Mouse (Mus musculus) liver, embryonic 14.5 days (tissue): Measurements from ENCODE around the gene Dhx40. TPM values are rescaled to one million over a fixed set of nuclear protein-coding genes. Genes with fewer than 3 reads are reported as not detected.

ENCODE experiments used
- ATAC-seq: fragments of 200-750 bp; cut with Nextera tagmentation; 2 replicates; pipeline ENCODE4 v1.8.0; 2017; ENCODE audit warnings: moderate number of reproducible peaks, mild to moderate bottlenecking, moderate library complexity; ENCODE audit not compliant: insufficient read depth
- DNase-seq, 3 experiments: peaks; one replicate each; pipeline ENCODE4 v3.0.0-alpha.2; 2012 to 2013; ENCODE audit warnings: low read depth in 3 of 3, low spot score in 3 of 3
- H3K27ac ChIP-seq: fragments of 300-500 bp; sonication (generic); 2 replicates; pipeline ENCODE4 v1.5.1; 2014; ENCODE audit warnings: moderate library complexity, mild to moderate bottlenecking, control low read depth, inconsistent platforms
- H3K27me3 ChIP-seq: fragments of 300-500 bp; sonication (generic); 2 replicates; pipeline ENCODE4 v1.6.1; 2014; ENCODE audit warnings: mild to moderate bottlenecking, low read length, moderate library complexity; ENCODE audit not compliant: control insufficient read depth, insufficient read depth
- H3K36me3 ChIP-seq: fragments of 300-500 bp; sonication (generic); replicated peaks from 2 replicates; pipeline ENCODE4 v1.6.1; 2014; ENCODE audit warnings: low read depth; ENCODE audit not compliant: control insufficient read depth, insufficient read depth
- H3K4me1 ChIP-seq, 2 experiments: fragments of 200-500 bp in 1 of 2; fragments of 300-500 bp in 1 of 2; sonication (generic) in 1 of 2; replicated peaks; 2 replicates each; pipeline ENCODE4 v1.6.1; 2012 to 2014; ENCODE audit warnings: antibody characterized with exemption in 1 of 2, inconsistent platforms in 1 of 2, low read length in 1 of 2; ENCODE audit not compliant: control insufficient read depth in 2 of 2, insufficient read depth in 2 of 2
- H3K4me2 ChIP-seq: fragments of 300-500 bp; sonication (generic); 2 replicates; pipeline ENCODE4 v1.6.1; 2014; ENCODE audit warnings: low read depth, mild to moderate bottlenecking, control low read depth, moderate library complexity
- H3K4me3 ChIP-seq, 2 experiments: fragments of 200-500 bp in 1 of 2; fragments of 300-500 bp in 1 of 2; sonication (generic) in 1 of 2; 2 replicates each; pipeline ENCODE4 v1.5.1; 2012 to 2014; ENCODE audit warnings: low read depth in 2 of 2, low read length in 2 of 2, mild to moderate bottlenecking in 2 of 2, control low read depth in 1 of 2, inconsistent platforms in 1 of 2, moderate library complexity in 1 of 2; ENCODE audit not compliant: insufficient read depth in 1 of 2
- H3K9ac ChIP-seq: fragments of 300-500 bp; sonication (generic); replicated peaks from 2 replicates; pipeline ENCODE4 v1.6.1; 2014; ENCODE audit warnings: mild to moderate bottlenecking, control low read depth, moderate library complexity
- H3K9me3 ChIP-seq: fragments of 300-500 bp; sonication (generic); 2 replicates; pipeline ENCODE4 v1.6.1; 2016; ENCODE audit warnings: low read length, mixed read lengths; ENCODE audit not compliant: control insufficient read depth
- CTCF ChIP-seq: IDR thresholded peaks from 2 replicates; pipeline ENCODE4 v1.5.1; 2016; ENCODE audit warnings: antibody characterized with exemption, low read depth, control low read depth
- EP300 ChIP-seq: IDR thresholded peaks from 2 replicates; pipeline ENCODE4 v1.6.1; 2016; ENCODE audit warnings: antibody characterized with exemption, low read depth
- WGBS: fragments of 180-500 bp; shearing (Covaris S2); extraction: QIAGEN DNeasy Blood & Tissue Kit; methylation state at CpG from one replicate; pipeline ENCODE4 v1.1.7; 2014; ENCODE audit not compliant: insufficient replicate concordance; 5-methylcytosine and 5-hydroxymethylcytosine counted together
- polyA plus RNA-seq, 2 experiments: library from polyadenylated mRNA; depleted of rRNA in 1 of 2; stranded (reverse) in 1 of 2; unstranded in 1 of 2; fragments of >200 nt; fragmentation: Nextera tagmentation in 1 of 2; extraction: Ambion mirVana in 1 of 2; gene quantifications; 2 replicates each; pipeline versions ENCODE4 v1.2.1 to v1.2.3; 2012 to 2014

Dhx40 gene
- polyA plus RNA-seq (2012; rRNA removed) (2.5 and 3.9 TPM in 2 replicates), polyA plus RNA-seq (2014; fragmentation: Nextera tagmentation; extraction: Ambion mirVana) (8.0 and 8.2 TPM in 2 replicates)

DNA sequence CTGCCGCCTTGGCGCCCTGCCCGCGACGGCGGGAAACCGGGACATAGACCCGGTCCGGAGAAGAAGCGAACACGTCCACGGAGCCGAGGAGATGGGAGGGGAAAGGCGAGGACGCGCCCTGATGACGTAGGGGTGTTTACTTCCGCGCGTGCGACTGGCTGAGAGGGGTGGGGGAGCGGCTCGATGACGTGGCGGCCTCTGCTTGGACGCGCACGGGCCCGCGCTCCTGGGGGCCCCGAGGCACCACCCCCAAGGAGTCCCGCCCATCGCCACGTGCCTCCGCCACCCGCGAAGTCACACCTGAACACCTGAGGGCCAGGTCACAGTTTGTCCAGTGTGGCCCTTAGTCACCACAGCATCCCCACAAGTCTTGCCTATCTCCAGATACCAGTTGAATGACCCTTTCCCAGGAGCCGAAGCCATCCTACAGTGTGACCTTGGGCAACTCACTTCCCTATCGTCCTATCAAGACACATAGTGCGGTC lies at the start of gene Dhx40:
TSS of gene Dhx40 (minus strand) at position 242 of the 485 bp plus-strand sequence.
- H3K9me3 ChIP-seq = no peaks in the 10 kb centered on the region
- WGBS = 6% methylated on average over 38 of the region's 40 CpGs
- H3K27me3 ChIP-seq = no peaks in the 10 kb centered on the region; the same call in 1 of the 2 replicates
- H3K4me1 ChIP-seq = peaks cover 9% of the 10 kb centered on the region in 2 experiments
- peak within 1 kb of the TSS; percentile 75 to 93 for H3K4me3 ChIP-seq
- H3K27ac ChIP-seq = peak within 1 kb of the TSS; percentile 56
- TF ChIP-seq CTCF (no peak), EP300 (no peak; the same call in 1 of the 2 replicates)
- peak within 1 kb of the TSS; percentile 72 for H3K4me2 ChIP-seq
- peak within 1 kb of the TSS; percentile 69 for H3K9ac ChIP-seq
- peak; percentile 73 to 80 (median 74) for DNase-seq
- H3K36me3 ChIP-seq = peaks cover 3% of the 10 kb centered on the region
- ATAC-seq = peak; percentile 96

DNA sequence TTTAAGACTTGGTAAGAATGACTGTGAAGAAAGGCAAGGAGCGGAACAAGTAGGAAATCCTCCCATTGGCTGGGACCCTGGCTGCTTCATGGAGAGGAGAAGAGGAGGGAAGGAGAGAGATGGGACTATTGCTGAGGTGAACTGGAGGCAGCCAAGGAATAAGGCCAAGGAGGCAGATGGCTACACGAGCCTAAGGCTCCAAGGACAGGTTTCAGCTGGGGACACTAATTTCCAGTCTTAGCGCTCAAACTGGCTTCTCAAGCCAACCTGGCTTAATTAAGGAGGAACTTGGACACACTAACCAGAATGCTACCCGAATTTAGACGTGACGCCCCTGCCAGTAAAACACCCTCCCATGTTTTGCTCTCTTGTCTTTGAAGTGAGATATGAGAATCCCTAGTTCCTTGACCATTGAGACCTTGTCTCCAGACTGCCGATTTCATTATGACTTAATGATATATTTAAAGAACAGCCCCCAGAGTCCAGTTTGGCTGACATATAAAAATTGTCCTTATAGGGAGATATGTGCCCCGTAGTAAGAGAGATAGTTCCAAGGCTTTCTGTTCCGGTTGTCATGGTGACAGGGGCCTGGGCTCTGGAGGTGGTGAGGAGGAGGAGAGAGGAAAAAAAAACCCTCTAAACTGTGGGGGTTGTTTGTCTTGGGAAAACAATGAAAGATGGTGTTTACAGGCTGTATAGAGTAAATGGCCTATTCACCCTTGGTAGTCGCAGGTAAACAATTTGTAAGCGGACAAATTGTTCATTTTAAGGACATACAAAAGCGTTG lies 48.3 kb upstream of the Dhx40 start:
- Histone ChIP-seq H3K9ac (no peak overlapping the region), H3K4me3 (no peak overlapping the region)

DNA sequence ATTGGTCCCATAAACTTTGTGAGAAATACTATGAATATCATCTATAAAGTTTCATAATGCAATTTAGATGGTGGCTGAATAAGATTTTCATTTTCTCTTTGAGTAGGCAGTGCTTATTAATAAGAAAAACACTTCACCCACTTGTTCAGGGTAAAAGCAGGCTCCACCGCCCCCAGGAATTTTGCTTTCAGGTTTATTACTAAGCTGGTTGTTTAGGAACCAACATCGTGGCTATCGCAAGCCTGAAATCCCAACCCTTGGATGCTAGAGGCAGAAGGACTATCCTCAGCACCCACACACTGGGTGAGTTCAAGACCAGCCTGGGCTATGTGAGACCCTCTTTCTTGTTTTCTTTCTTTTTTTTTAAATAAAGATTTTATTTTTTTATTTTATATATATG lies 45.5 kb upstream of the Dhx40 start:
- 79% methylated on average over 3 of the region's 3 CpGs for WGBS
- Histone ChIP-seq H3K9ac (no peak overlapping the region), H3K36me3 (no peaks in the 10 kb centered on the region), H3K4me2 (no peak overlapping the region), H3K9me3 (no peaks in the 10 kb centered on the region), H3K27ac (no peak overlapping the region), H3K4me3 (no peak overlapping the region), H3K27me3 (no peaks in the 10 kb centered on the region), H3K4me1 (peaks cover 0 to 2% of the 10 kb centered on the region in 2 experiments; a peak in 1 of 4 replicates)
- DNase-seq (no peak), ATAC-seq (no peak)
- TF ChIP-seq CTCF (no peak), EP300 (no peak)

More for the DNA sequence above, 48.3 kb upstream of the Dhx40 start:
- TF ChIP-seq EP300 = no peak
- no peak for TF ChIP-seq CTCF
- no peaks in the 10 kb centered on the region for H3K36me3 ChIP-seq
- ATAC-seq (no peak), DNase-seq (no peak)
- no peaks in the 10 kb centered on the region for H3K9me3 ChIP-seq
- H3K4me1 ChIP-seq = peaks cover 0 to 4% of the 10 kb centered on the region in 2 experiments; a peak in 2 of 4 replicates
- no peak overlapping the region for H3K4me2 ChIP-seq
- no peaks in the 10 kb centered on the region for H3K27me3 ChIP-seq
- H3K27ac ChIP-seq = no peak overlapping the region
- 64% methylated on average over 12 of the region's 12 CpGs for WGBS

DNA sequence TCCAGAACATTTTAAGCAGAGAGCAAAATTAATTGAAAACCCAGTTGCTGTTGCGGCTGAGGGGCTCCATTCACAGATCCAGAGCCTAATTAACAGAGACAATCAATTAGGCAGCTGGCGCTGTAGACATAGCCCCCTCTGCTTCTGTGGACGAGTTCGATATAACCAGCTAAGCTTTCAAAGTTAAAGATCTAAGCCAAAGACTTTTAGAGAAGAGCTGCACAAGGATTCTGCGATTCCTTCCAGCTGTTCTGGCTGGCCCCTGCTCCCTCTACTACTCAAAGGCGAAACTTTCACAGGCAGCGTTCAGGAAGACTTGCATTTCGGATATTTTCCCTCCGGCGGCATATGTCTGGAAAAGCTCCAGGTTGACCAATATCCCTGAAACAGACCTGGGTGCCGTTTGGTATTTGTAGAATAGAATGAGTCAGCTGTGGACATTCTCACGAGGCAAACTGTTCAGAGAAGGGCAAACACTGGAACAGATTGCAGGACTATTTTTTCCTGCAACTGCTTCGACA lies 45.0 kb upstream of the Dhx40 start:
- TF ChIP-seq CTCF (no peak), EP300 (no peak)
- DNase-seq = no peak
- H3K27ac ChIP-seq = no peak overlapping the region

More for the DNA sequence above, 45.0 kb upstream of the Dhx40 start:
- WGBS = 63% methylated on average over 13 of the region's 13 CpGs
- Histone ChIP-seq H3K4me2 (no peak overlapping the region), H3K36me3 (no peaks in the 10 kb centered on the region), H3K27me3 (no peaks in the 10 kb centered on the region), H3K4me1 (peaks cover 0 to 2% of the 10 kb centered on the region in 2 experiments; a peak in 1 of 4 replicates), H3K4me3 (no peak overlapping the region), H3K9ac (no peak overlapping the region), H3K9me3 (no peaks in the 10 kb centered on the region)
- no peak for ATAC-seq
